Mouse (Mus musculus) erythroid progenitor cell, adult 5-6 weeks (primary cell): ENCODE measurements around the gene P2ry6. TPM values are rescaled to one million over a fixed set of nuclear protein-coding genes. Genes with fewer than 3 reads are reported as not detected.
A peak's percentile ranks its signal among the peaks of the same experiment; 100 is the strongest.

Experiments
- ATAC-seq: replicated peaks from 2 replicates; pipeline ENCODE4 v1.8.0; 2016; ENCODE audit warnings: moderate number of reproducible peaks, mild to moderate bottlenecking, moderate TSS enrichment, inconsistent platforms; ENCODE audit not compliant: poor library complexity, low FRiP score, severe bottlenecking
- total RNA-seq, 2 experiments: library from RNA; stranded (forward) in 1 of 2; stranded (reverse) in 1 of 2; fragments of 150-400 nt in 1 of 2; fragments of 186-747, 209-891 nt in 1 of 2; gene quantifications; 2 replicates each; pipeline versions ENCODE4 v1.2.3 to v1.2.4; 2015 to 2017; ENCODE audit warnings: low replicate concordance in 2 of 2

P2ry6 gene
- total RNA-seq, 2 experiments from 2014 or later: 1.7 to 5.0 TPM

DNA sequence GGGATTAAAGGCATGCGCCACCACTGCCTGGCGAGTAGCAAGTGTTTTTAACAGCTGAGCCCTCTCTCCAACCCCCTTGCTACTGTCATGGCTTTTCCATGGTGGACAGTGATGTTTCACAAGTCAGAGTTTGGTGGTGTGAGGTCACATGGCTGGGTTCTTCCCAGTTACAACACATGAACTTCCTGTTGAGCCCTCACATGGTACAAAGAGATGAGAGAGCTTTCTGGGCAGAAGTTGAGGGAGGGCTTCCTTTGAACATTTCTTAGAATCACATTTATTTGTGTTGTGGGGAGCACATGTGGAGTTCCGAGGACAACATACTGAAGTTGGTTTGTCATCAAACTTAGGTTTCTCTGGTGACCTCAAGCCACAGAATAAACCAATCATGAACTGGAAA is 17.5 kb upstream of the P2ry6 start:
- no peak for ATAC-seq

DNA sequence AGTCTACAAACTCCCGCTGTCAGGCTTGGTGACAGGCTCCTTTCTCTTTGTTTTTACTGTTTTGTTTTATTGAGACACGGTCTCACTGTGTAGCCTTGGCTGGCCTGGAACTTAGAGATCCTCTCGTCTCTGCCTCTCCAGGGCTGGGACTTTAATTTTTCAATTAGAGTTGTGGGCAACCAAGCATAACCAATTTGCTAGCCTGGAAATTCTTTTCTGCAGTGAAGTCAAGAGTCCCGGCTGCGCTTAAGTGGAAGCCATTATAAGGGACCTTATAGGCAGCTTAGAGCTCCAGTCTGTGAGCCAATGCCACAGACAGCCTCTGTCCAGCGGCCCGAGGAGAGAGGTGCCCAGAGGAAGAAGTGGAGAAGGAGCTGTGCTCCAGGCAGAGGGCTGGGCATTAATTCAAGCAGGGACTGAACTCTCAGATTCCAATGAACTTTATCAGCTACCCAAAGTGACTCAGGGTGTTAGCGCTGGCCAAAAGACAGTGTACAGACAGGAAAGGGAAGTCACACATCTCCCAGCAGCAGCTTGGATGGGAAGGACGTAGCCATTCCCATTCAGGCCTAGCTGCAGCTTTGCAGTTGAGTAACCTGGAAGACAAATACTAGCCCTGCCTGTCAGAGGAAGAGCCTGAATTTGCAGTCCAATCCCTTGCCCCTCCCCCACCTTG is 16.3 kb upstream of the P2ry6 start:
- ATAC-seq: no peak

GRCm38 (mm10) chr7:100988092-100988491 is 13.6 kb upstream of the P2ry6 start:
- ATAC-seq: no peak

DNA sequence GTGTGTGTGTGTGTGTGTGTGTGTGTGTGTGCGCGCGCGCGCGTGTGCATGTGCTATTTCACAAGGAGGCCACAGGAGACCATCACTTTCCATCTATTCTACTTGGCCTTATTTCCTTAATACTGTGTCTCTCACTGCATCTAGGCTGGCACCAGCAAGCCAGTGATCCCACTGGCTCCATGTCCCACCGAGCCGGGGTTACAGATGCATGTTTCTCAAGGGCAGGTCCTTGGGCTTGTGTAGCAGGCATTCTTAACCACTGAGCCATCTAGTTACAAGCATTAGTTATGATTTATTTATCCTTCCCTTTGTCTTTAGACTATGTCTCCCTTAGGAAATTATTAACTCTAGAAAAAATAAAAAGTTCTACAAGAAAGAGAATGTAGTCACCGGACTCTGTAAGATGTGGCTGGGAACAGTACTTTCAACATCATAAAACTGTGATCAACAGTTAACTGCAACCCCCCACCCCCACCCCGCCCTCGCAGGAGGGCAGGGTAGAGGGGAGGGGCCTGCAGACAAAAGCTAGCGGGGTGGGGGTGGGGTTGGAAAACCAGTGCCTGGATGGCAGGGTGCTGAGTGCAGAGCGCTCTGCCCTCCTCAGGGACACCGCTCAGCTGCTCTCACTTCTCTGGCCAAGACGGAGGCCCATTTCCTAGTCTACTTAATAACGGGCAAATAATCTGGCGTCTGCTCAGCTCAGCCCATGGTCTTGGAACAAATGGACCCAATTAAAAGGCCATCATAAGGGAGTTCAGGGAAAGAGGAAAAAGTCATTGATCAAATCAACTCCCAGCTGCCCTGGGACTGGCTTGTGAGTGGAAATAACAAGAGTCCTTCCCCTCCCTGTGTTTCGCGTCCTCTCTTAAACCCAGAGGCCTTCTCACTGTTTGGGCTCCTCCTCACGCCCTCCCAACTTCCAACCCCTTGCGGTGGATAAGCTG is 10.3 kb upstream of the P2ry6 start:
- ATAC-seq: no peak

- peak; percentile 20; the same call in 1 of the 2 replicates for ATAC-seq
Observed at GRCm38 (mm10) chr7:100979175-100979574, 4.7 kb upstream of the P2ry6 start.

DNA sequence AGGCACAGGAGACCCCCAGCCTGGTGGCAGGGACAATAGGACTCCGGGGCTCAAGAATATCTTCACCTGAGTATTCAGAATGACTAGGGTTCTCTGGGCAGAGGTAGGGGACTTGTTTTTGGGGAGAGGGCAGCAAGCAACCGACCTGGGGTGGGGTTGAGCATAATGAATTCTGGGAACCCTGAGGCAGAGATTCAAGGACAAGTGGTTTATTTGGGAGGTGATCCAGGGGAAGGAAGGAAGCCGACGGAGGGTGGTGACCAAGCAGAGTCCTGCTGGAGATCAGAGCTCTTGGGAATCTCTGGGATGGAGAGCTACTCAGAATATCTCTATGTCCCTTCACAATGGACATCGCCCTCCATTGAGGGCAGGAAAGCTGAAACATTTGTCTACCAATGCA is 3.7 kb upstream of the P2ry6 start:
- ATAC-seq: no peak

GRCm38 (mm10) chr7:100972875-100973274 is 1.6 kb downstream of the P2ry6 start:
- no peak for ATAC-seq

DNA sequence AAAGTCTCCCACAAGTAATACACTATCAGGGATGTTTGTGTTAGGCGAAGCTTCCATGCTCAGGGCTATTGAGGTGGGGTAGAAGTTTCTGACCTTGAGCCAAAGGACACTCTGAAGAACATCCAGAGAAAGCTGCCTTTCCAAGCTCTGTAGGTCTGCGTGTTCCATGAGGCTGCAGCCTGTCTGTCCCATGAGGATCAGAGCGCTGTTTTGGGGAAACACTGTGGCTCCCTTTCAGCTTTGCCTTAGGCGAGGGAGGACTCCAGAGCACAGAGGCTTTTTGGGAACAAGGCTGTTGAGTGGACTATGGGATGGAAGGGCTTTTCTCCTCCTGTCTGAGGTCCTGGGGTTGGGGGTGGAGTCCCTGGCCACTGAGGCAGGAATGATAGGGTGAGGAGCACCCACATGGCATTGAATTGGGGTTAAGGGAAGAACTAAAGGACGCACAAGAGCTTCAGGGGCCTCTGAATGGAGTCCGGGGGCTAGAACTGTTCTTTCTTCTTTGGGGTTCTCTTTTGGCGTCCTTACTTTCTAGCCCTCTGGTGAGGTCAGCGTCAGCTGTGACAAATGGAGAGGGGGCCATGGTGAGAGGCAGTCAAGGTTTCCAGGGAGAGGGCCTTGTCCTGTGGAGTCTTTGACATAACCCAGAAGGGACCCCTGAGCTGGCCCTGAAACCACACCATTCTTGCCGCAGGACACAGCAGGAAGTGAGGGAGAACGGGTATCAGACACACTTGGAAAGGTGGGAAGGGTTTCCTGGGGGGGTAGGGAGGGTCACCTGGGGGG is 5.4 kb downstream of the P2ry6 start:
- no peak for ATAC-seq

DNA sequence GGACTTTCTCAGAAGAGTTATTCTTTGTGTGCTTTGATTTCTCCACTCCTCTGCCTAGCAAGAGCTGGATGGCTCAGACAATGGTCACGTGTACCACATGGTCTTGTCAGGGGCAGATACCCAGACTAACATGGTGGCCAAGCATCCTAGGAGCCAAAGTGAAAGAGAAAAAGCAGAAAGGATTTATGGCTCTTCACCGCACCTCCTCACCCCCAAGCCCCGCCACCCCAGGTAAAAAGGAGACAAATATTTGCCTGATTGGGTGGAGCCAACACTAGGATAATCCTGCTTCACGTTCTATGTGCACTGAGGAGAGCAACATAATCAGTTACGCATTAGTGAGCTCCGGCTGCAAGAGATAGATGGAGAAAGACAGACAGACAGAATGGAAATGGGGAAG is 6.1 kb downstream of the P2ry6 start:
- no peak for ATAC-seq

- no peak for ATAC-seq
Observed at GRCm38 (mm10) chr7:100967850-100968249, 6.6 kb downstream of the P2ry6 start.

GRCm38 (mm10) chr7:100966014-100966413 is 8.4 kb downstream of the P2ry6 start:
- no peak for ATAC-seq

- peak; percentile 54; the same call in 1 of the 2 replicates for ATAC-seq
Observed at GRCm38 (mm10) chr7:100965079-100965478, 9.4 kb downstream of the P2ry6 start.

DNA sequence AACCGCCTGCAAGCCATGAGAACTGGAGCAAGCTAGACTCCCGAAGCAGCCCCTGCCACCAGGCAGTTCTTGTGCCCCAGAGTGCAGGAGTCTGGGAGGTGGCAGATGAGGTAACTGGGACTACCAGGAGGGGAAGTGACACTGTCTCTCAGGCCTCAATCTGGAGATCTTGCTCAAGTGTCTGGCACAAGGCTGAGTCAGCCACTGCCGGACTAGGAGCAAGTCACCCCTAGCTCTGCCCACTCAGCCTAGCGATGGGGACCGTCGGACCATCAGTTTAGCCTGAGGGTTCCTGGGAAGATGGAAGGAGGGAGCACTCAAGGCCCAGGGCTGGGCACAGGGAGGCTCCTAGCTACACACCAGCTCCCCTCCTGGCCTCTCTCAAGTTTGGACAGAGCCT is 10.2 kb downstream of the P2ry6 start:
- no peak for ATAC-seq

DNA sequence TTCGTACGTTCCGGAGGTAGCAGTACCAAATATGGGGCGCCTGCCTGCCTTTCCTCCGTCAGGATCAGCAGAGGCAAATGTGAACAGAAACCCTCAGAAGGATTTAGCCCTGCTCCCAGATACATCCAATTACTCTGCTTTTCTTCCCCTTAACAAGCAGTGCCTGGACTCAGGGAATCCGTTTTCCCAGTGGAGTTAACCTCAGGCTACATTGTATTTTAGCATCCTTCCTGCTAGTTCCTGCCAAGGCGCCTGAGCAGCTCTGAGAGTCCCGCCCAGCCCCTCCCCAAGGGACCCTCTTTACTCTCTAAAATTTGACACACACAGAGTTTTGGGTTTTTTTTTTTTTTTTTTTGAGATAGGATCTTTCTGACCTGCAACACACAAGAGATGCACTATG is 11.1 kb downstream of the P2ry6 start:
- no peak for ATAC-seq

DNA sequence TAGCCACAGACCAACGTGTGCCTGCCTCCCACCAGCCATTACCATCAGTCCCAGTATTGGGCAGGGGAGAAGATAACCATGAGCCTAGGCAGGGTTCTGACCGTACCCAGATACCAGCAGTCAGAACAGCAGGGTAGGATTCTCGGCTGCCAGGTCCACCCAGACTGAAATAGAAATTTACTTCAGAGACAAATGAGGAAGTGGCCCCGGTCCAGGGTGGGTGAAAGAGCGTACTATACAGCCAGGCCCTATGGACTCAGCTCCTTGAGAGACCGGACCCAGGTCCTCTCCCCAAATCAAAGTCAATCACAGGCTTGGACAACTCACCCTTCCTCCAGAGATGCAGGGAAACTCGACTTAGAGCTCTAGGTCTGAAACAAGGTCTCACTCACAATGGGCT is 13.3 kb downstream of the P2ry6 start:
- ATAC-seq: no peak

GRCm38 (mm10) chr7:100960462-100960861 is 14.0 kb downstream of the P2ry6 start:
- no peak for ATAC-seq

DNA sequence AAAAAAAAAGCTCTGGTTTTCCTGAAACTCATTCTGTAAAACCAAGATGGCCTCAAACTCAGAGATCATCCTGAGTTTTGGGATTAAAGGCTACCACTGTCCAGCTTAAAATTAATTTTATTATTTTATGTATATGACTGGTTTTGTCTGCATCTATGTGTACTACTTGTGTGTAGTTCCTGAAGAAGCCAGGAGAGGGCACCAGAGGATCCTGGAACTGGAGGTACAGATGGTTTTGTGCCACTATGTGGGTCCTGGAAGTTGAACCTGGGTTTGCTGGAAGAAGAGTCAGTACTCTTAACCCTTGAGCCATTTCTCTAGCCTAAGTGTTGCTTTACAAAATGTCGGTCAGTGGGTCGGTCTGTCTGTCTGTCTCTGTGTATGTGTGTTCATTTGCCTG is 16.0 kb downstream of the P2ry6 start:
- no peak for ATAC-seq

DNA sequence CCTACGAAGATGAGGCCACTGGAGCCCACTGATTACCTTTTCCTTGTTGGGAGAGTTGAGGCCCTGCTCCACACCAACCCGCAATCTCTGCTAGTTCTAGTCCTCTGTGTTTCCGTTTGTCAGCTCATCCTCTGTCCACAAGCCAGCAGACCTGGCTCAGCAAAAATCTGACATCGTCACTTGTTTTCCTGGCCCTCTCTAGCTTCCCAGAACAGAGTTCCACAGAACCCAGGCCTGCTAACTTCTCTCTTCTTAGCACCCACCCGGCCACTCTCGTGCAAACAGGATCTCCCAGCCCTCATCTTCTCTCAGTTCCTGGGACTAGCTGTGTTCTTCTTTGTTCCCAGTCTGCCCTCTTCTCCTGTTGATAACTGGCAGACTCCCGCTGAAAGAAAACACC is 21.8 kb downstream of the P2ry6 start:
- ATAC-seq: no peak

DNA sequence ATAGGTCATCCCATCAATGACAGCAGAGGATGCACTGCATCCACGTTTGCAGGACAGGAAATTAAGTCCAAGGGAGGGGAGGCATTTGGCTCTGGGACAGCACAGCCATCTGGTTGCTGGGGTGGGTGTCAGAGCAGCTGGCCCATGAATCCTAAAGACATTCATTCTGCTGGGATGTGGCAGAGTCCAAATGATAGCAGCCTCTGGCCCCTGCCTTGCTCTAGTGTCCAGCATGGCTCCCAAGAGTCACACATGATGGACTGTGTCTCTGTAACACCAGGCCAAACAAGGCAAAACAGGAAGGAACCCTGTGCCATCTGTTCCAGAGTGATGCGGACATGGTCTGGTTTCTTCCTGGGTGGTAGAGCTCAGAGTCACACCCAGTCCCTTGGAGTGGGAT is 22.5 kb downstream of the P2ry6 start:
- ATAC-seq: no peak

DNA sequence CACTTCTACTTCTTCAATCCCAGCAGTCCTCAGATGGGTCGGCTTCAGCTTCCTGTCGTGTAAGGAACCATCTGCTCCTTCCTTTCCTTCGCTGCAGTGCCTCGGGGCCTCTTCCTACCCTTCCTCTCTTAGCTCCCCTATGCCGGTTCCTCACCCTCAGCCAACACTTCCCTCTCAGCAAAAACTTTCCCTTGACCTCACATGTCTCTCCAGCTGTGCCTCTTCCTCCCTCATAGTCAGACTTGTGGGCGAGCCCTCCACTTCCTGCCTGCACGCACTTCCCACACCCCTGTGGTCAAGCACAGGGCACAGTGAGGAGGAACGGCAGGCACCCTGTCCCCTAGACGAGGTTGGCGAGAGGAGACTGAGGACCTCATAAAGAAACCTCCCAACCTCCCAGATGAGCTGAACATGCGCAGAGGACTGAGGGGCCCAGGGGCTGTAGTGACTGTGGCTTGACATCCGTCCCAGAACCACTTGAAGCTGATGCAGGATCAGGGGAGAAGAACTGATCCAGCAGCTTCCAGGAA is 23.9 kb downstream of the P2ry6 start:
- ATAC-seq: no peak
